Mouse (Mus musculus) layer of hippocampus, adult 6 months (tissue): Measurements from ENCODE around the gene Gm4340. TPM values are rescaled to one million over a fixed set of nuclear protein-coding genes. Genes with fewer than 3 reads are reported as not detected.

Experiments
- long read RNA-seq, 2 experiments: library from polyadenylated mRNA; unstranded; transcript quantifications; one replicate each; pipeline ENCODE4 v2.0.0; 2019 to 2020
- polyA plus RNA-seq: library from polyadenylated mRNA; unstranded; fragments of <200 nt; fragmentation: Nextera tagmentation; gene quantifications from 2 replicates; pipeline ENCODE4 v1.2.3, GENCODE M21; 2021

The Gm4340 gene
- polyA plus RNA-seq, result not detected in 2 replicates
- long read RNA-seq, experiment 1, result 0 reads
- long read RNA-seq, experiment 2, result 0 reads

GRCm38 (mm10) chr10:104193742-104194141 lies at the start of gene Gm4340:
Gene Gm4340 (plus strand): TSS chr10:104194042.

GRCm38 (mm10) chr10:104151197-104151596 lies 42.6 kb upstream of the Gm4340 start, which contains the start of gene Gm6763:
Gene Gm6763 (plus strand): TSS chr10:104151497.

GRCm38 (mm10) chr10:104159706-104160105 lies 34.1 kb upstream of the Gm4340 start, which contains the start of gene Gm8764:
Gene Gm8764 (plus strand): TSS chr10:104160006.

GRCm38 (mm10) chr10:104168215-104168614 lies 25.6 kb upstream of the Gm4340 start, which contains the start of gene Gm21304:
Gene Gm21304 (plus strand): TSS chr10:104168515.

GRCm38 (mm10) chr10:104176724-104177123 lies 17.1 kb upstream of the Gm4340 start, which contains the start of gene Gm21312:
Gene Gm21312 (plus strand): TSS chr10:104177024.

GRCm38 (mm10) chr10:104185233-104185632 lies 8.6 kb upstream of the Gm4340 start, which contains the start of gene Gm20765:
Gene Gm20765 (plus strand): TSS chr10:104185533.

Other genes with a start within 250 kb of the Gm4340 start
- not detected in 2 replicates for gene Gm21293, start 51.1 kb upstream of the Gm4340 start, polyA plus RNA-seq
- gene Gm6763, start 42.5 kb upstream of the Gm4340 start, polyA plus RNA-seq, result not detected in 2 replicates
- gene Gm8764, start 34.0 kb upstream of the Gm4340 start, polyA plus RNA-seq, result not detected in 2 replicates
- not detected in 2 replicates for gene Gm21304, start 25.5 kb upstream of the Gm4340 start, polyA plus RNA-seq
- not detected in 2 replicates for gene Gm21312, start 17.0 kb upstream of the Gm4340 start, polyA plus RNA-seq
- not detected in 2 replicates for gene Gm20765, start 8.5 kb upstream of the Gm4340 start, polyA plus RNA-seq